Mouse (Mus musculus) liver, embryonic 16.5 days (tissue): ENCODE measurements around the gene Derl3. TPM values are rescaled to one million over a fixed set of nuclear protein-coding genes. Genes with fewer than 3 reads are reported as not detected.

ENCODE experiments used
- ATAC-seq: fragments of 200-750 bp; cut with Nextera tagmentation; 2 replicates; pipeline ENCODE4 v1.8.0; 2017; ENCODE audit warnings: low read depth, mild to moderate bottlenecking, moderate number of reproducible peaks, moderate library complexity
- H3K27ac ChIP-seq: fragments of 300-500 bp; sonication (generic); 2 replicates; pipeline ENCODE4 v1.5.1; 2014; ENCODE audit warnings: mild to moderate bottlenecking, low read length
- H3K27me3 ChIP-seq: fragments of 300-500 bp; sonication (generic); 2 replicates; pipeline ENCODE4 v1.6.1; 2014; ENCODE audit warnings: low read depth, low read length, mixed read lengths; ENCODE audit not compliant: control insufficient read depth, insufficient read depth
- H3K36me3 ChIP-seq: fragments of 300-500 bp; sonication (generic); 2 replicates; pipeline ENCODE4 v1.6.1; 2014; ENCODE audit warnings: mild to moderate bottlenecking; ENCODE audit not compliant: control insufficient read depth, insufficient read depth
- H3K4me1 ChIP-seq: fragments of 300-500 bp; sonication (generic); 2 replicates; pipeline ENCODE4 v1.6.1; 2014; ENCODE audit warnings: low read depth, low read length, mixed read lengths; ENCODE audit not compliant: control insufficient read depth
- H3K4me2 ChIP-seq: fragments of 300-500 bp; sonication (generic); 2 replicates; pipeline ENCODE4 v1.6.1; 2014; ENCODE audit warnings: low read depth, low read length, mixed read lengths
- H3K4me3 ChIP-seq: fragments of 300-500 bp; sonication (generic); 2 replicates; pipeline ENCODE4 v1.5.1; 2014; ENCODE audit warnings: low read depth, mild to moderate bottlenecking, low read length
- H3K9ac ChIP-seq: fragments of 300-500 bp; sonication (generic); 2 replicates; pipeline ENCODE4 v1.6.1; 2014; ENCODE audit warnings: low read depth, low read length
- H3K9me3 ChIP-seq: fragments of 300-500 bp; sonication (generic); replicated peaks from 2 replicates; pipeline ENCODE4 v1.6.1; 2016; ENCODE audit warnings: low read length; ENCODE audit not compliant: control insufficient read depth
- WGBS: fragments of 180-500 bp; shearing (Covaris S2); extraction: QIAGEN DNeasy Blood & Tissue Kit; methylation state at CpG from one replicate; pipeline ENCODE4 v1.1.7; 2014; ENCODE audit not compliant: insufficient replicate concordance; 5-methylcytosine and 5-hydroxymethylcytosine counted together
- polyA plus RNA-seq: library from polyadenylated mRNA; unstranded; fragments of >200 nt; fragmentation: Nextera tagmentation; extraction: Ambion mirVana; gene quantifications from 2 replicates; pipeline ENCODE4 v1.2.1, GENCODE M21; 2015

Gene Derl3
- polyA plus RNA-seq, 1 experiment from 2014 or later: 0.85 TPM

GRCm38 (mm10) chr10:75896208-75896607 is 3.0 kb downstream of the Derl3 start:
- Histone ChIP-seq H3K9ac (no peak overlapping the region), H3K36me3 (peaks cover 25% of the 10 kb centered on the region), H3K4me1 (peaks cover 13% of the 10 kb centered on the region), H3K4me2 (no peak overlapping the region), H3K9me3 (no peaks in the 10 kb centered on the region), H3K27ac (no peak overlapping the region), H3K4me3 (no peak overlapping the region), H3K27me3 (no peaks in the 10 kb centered on the region)
- 77% methylated on average over 1 of the region's 1 CpGs for WGBS
- ATAC-seq: no peak

- Histone ChIP-seq H3K4me3 (no peak overlapping the region), H3K9me3 (no peaks in the 10 kb centered on the region), H3K36me3 (peaks cover 26% of the 10 kb centered on the region), H3K27me3 (no peaks in the 10 kb centered on the region), H3K27ac (no peak overlapping the region), H3K9ac (no peak overlapping the region), H3K4me2 (no peak overlapping the region), H3K4me1 (peaks cover 13% of the 10 kb centered on the region)
- ATAC-seq: no peak
- 49% methylated on average over 6 of the region's 6 CpGs for WGBS
These were observed 4.2 kb downstream of the Derl3 start for GRCm38 (mm10) chr10:75897373-75897772.

GRCm38 (mm10) chr10:75898039-75898564 is 4.9 kb downstream of the Derl3 start:
- no peaks in the 10 kb centered on the region for H3K27me3 ChIP-seq
- no peak overlapping the region for H3K4me2 ChIP-seq
- H3K9ac ChIP-seq: no peak overlapping the region
- 71% methylated on average over 6 of the region's 6 CpGs for WGBS
- no peak for ATAC-seq
- H3K9me3 ChIP-seq: no peaks in the 10 kb centered on the region
- H3K27ac ChIP-seq: no peak overlapping the region
- H3K36me3 ChIP-seq: peaks cover 33% of the 10 kb centered on the region
- H3K4me3 ChIP-seq: no peak overlapping the region
- H3K4me1 ChIP-seq: peaks cover 7% of the 10 kb centered on the region

- no peak for ATAC-seq
- Histone ChIP-seq H3K9ac (no peak overlapping the region), H3K4me3 (no peak overlapping the region), H3K27me3 (no peaks in the 10 kb centered on the region), H3K36me3 (peaks cover 40% of the 10 kb centered on the region), H3K27ac (no peak overlapping the region), H3K9me3 (no peaks in the 10 kb centered on the region), H3K4me1 (no peaks in the 10 kb centered on the region; the same call in 1 of the 2 replicates), H3K4me2 (no peak overlapping the region)
- 55% methylated on average over 3 of the region's 3 CpGs for WGBS
These were observed 5.6 kb downstream of the Derl3 start for GRCm38 (mm10) chr10:75898846-75899245.

GRCm38 (mm10) chr10:75904391-75904790 is 11.2 kb downstream of the Derl3 start:
- H3K4me2 ChIP-seq: no peak overlapping the region
- H3K4me3 ChIP-seq: no peak overlapping the region
- H3K9me3 ChIP-seq: no peaks in the 10 kb centered on the region
- H3K4me1 ChIP-seq: no peaks in the 10 kb centered on the region
- H3K9ac ChIP-seq: no peak overlapping the region
- H3K27me3 ChIP-seq: no peaks in the 10 kb centered on the region
- H3K27ac ChIP-seq: no peak overlapping the region
- no peak for ATAC-seq
- 72% methylated on average over 5 of the region's 5 CpGs for WGBS
- peaks cover 46% of the 10 kb centered on the region for H3K36me3 ChIP-seq

- no peak for ATAC-seq
- H3K36me3 ChIP-seq: peaks cover 62% of the 10 kb centered on the region
These were observed 13.7 kb downstream of the Derl3 start for GRCm38 (mm10) chr10:75906882-75907281.

GRCm38 (mm10) chr10:75910698-75911097 is 17.5 kb downstream of the Derl3 start:
- H3K9me3 ChIP-seq: no peaks in the 10 kb centered on the region
- no peaks in the 10 kb centered on the region for H3K27me3 ChIP-seq
- H3K4me1 ChIP-seq: no peaks in the 10 kb centered on the region
- H3K9ac ChIP-seq: no peak overlapping the region
- H3K36me3 ChIP-seq: peaks cover 32% of the 10 kb centered on the region
- no peak for ATAC-seq
- no peak overlapping the region for H3K4me3 ChIP-seq
- no peak overlapping the region for H3K4me2 ChIP-seq
- no peak overlapping the region for H3K27ac ChIP-seq
- WGBS: 66% methylated on average over 2 of the region's 2 CpGs

More at GRCm38 (mm10) chr10:75906882-75907281, 13.7 kb downstream of the Derl3 start:
- Histone ChIP-seq H3K27ac (no peak overlapping the region), H3K27me3 (no peaks in the 10 kb centered on the region), H3K4me2 (no peak overlapping the region), H3K9me3 (no peaks in the 10 kb centered on the region), H3K9ac (no peak overlapping the region), H3K4me3 (no peak overlapping the region), H3K4me1 (no peaks in the 10 kb centered on the region)
- 92% methylated on average over 4 of the region's 4 CpGs for WGBS

GRCm38 (mm10) chr10:75913013-75913589 is 19.9 kb downstream of the Derl3 start:
- H3K9ac ChIP-seq: no peak overlapping the region
- no peak overlapping the region for H3K4me3 ChIP-seq
- H3K36me3 ChIP-seq: peaks cover 22% of the 10 kb centered on the region
- no peaks in the 10 kb centered on the region for H3K4me1 ChIP-seq
- no peaks in the 10 kb centered on the region for H3K27me3 ChIP-seq
- 43% methylated on average over 6 of the region's 6 CpGs for WGBS
- H3K9me3 ChIP-seq: no peaks in the 10 kb centered on the region
- no peak overlapping the region for H3K27ac ChIP-seq
- no peak for ATAC-seq
- no peak overlapping the region for H3K4me2 ChIP-seq

GRCm38 (mm10) chr10:75915557-75915956 is 22.3 kb downstream of the Derl3 start:
- H3K9me3 ChIP-seq: no peaks in the 10 kb centered on the region
- H3K27ac ChIP-seq: no peak overlapping the region
- H3K36me3 ChIP-seq: peaks cover 11% of the 10 kb centered on the region
- no peak overlapping the region for H3K4me2 ChIP-seq
- H3K27me3 ChIP-seq: no peaks in the 10 kb centered on the region
- WGBS: 71% methylated on average over 7 of the region's 7 CpGs
- ATAC-seq: no peak
- no peak overlapping the region for H3K4me3 ChIP-seq
- H3K4me1 ChIP-seq: peaks cover 10% of the 10 kb centered on the region
- H3K9ac ChIP-seq: no peak overlapping the region
